Mouse (Mus musculus): ENCODE results near the gene Unc13a. TPM values are rescaled to one million over a fixed set of nuclear protein-coding genes. Genes with fewer than 3 reads are reported as not detected.

The Unc13a gene
- total and polyA plus RNA-seq, 2 experiments from 2014 or later, result 16.2 to 69.0 TPM

DNA sequence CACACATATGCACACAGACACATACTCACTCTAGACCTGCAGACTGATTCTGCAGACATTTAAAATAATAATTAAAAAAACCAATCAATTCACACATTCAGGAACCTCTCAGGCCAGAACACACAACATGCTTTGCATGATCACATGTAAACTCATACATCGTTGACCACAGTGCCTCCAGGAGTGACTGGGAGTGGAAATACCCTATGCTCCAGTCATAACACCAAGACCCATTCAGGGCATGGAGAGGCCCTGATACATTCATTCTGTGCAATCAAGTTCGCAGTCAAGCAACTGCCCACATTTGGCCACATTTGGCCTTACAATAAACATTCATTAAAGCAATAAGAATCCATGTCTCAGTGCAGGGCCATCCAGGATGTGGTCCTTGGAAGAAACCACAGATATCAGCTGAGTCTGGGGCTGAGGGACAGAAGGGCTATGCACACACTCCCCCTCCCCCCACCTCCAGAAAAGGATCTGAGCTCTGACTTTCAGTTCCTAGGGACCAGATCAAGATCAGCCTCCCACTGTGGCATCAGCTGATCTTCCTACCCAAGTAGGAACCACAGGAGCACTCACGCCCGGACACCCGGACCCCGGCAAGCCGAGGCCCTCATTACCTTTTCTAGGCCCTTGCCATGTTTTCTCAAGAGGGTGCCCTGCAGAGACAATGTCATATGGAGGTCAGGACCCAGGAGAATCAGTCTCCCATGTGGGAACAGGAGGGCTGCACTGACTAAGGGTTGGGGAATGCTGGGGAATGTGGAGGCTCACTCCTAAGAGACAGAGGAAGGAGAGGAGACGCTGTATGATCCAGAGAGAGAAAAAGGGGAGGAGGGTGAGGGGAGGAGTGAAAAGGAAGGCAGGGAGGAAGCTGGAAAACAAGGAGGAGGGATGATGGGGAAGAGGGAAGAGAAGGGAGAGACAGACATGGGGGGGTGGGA is 34.1 kb downstream of the Unc13a start:
- ATAC-seq (ENCODE audit: low FRiP score), result no peak
- H3K36me3 ChIP-seq (ENCODE audit: insufficient read depth, low read length), result peaks cover 50% of the 10 kb centered on the region

DNA sequence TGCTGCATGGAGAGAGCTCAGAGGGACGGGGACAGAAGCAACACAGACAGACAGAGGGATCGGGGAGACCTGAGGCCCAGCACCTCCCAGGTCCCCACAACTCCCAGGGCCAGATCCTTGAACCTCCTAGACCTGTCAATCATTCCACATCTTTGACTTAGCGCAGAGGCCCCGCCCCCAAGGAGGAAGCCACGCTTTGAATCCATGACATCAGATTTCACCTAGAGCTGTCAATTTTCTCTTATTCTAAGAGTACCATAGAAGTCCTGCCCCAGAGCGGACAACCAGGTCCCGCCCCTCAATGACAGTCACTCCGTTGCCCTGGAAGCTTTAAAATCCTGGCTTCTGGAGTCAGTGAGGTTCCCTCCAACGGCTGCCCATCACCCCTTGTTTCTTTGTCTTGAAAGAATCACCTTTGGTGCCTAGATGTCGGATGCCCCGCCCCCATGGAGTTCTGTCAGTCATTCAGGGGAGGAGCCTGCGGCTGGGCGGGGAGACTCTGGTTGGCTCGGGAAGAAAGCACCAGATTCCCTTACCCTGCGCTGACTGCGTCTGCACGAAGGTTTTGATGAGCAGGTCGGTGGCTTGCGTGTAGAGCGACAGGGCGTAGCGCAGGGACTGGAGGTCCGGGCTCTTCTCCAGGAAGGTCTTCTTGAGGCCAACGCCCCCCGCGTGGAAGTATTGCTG is 37.4 kb downstream of the Unc13a start:
- TF ChIP-seq CTCF (IDR thresholded peaks at IDR 0.05), result no peak
- Histone ChIP-seq H3K9ac (replicated peaks; ENCODE audit: low read length, poor library complexity, severe bottlenecking) (no peak overlapping the region), H3K36me3 (ENCODE audit: insufficient read depth, low read length) (peaks cover 32% of the 10 kb centered on the region), H3K4me1 (ENCODE audit: insufficient read depth, low read length) (0 out of 2 replicates have a peak, but pooled peaks cover 4% of the 10 kb centered on the region), H3K27ac (ENCODE audit: low read depth, low read length) (0 out of 2 replicates have a peak overlapping the region, but pooled peaks have one; percentile 12), H3K4me2 (ENCODE audit: low read depth, low read length, poor library complexity, severe bottlenecking) (0 out of 2 replicates have a peak overlapping the region, but pooled peaks have one; percentile 3), H3K27me3 (ENCODE audit: insufficient read depth, low read length) (no peaks in the 10 kb centered on the region), H3K4me3 (ENCODE audit: low read depth, low read length) (no peak overlapping the region), H3K9me3 (ENCODE audit: low read length) (no peaks in the 10 kb centered on the region)
- ATAC-seq (ENCODE audit: low FRiP score) (peak; percentile 33; the same call in 1 of the 2 replicates), DNase-seq (ENCODE audit: low spot score) (peak; percentile 50)
- 9% methylated on average over 26 of the region's 26 CpGs for WGBS

More for the DNA sequence above, 34.1 kb downstream of the Unc13a start:
- no peak for DNase-seq (ENCODE audit: low spot score)
- no peak for TF ChIP-seq CTCF (IDR thresholded peaks at IDR 0.05)
- no peaks in the 10 kb centered on the region for H3K4me1 ChIP-seq (ENCODE audit: insufficient read depth, low read length)
- WGBS, result 72% methylated on average over 8 of the region's 8 CpGs
- H3K4me3 ChIP-seq (ENCODE audit: low read depth, low read length), result no peak overlapping the region
- H3K4me2 ChIP-seq (ENCODE audit: low read depth, low read length, poor library complexity, severe bottlenecking), result no peak overlapping the region
- H3K9me3 ChIP-seq (ENCODE audit: low read length), result no peaks in the 10 kb centered on the region
- H3K27ac ChIP-seq (ENCODE audit: low read depth, low read length), result no peak overlapping the region
- H3K27me3 ChIP-seq (ENCODE audit: insufficient read depth, low read length), result no peaks in the 10 kb centered on the region
- H3K9ac ChIP-seq (replicated peaks; ENCODE audit: low read length, poor library complexity, severe bottlenecking), result no peak overlapping the region

GRCm38 (mm10) chr8:71633164-71633563 is 38.4 kb downstream of the Unc13a start:
- Histone ChIP-seq H3K36me3 (ENCODE audit: insufficient read depth, low read length) (peaks cover 23% of the 10 kb centered on the region), H3K4me1 (ENCODE audit: insufficient read depth, low read length) (0 out of 2 replicates have a peak, but pooled peaks cover 9% of the 10 kb centered on the region), H3K27ac (ENCODE audit: low read depth, low read length) (no peak overlapping the region), H3K27me3 (ENCODE audit: insufficient read depth, low read length) (no peaks in the 10 kb centered on the region), H3K4me2 (ENCODE audit: low read depth, low read length, poor library complexity, severe bottlenecking) (no peak overlapping the region), H3K9me3 (ENCODE audit: low read length) (no peaks in the 10 kb centered on the region), H3K4me3 (ENCODE audit: low read depth, low read length) (no peak overlapping the region), H3K9ac (replicated peaks; ENCODE audit: low read length, poor library complexity, severe bottlenecking) (no peak overlapping the region)
- no peak for ATAC-seq (ENCODE audit: low FRiP score)
- DNase-seq (ENCODE audit: low spot score), result no peak
- peak; percentile 51; the same call in 1 of the 2 replicates for TF ChIP-seq CTCF (IDR thresholded peaks at IDR 0.05)
- 17% methylated on average over 17 of the region's 22 CpGs for WGBS

- WGBS, result 45% methylated on average over 2 of the region's 2 CpGs
- ATAC-seq (ENCODE audit: low FRiP score) (no peak), DNase-seq (ENCODE audit: low spot score) (no peak)
- TF ChIP-seq CTCF (IDR thresholded peaks at IDR 0.05), result no peak
- Histone ChIP-seq H3K9ac (replicated peaks; ENCODE audit: low read length, poor library complexity, severe bottlenecking) (no peak overlapping the region), H3K9me3 (ENCODE audit: low read length) (no peaks in the 10 kb centered on the region), H3K4me3 (ENCODE audit: low read depth, low read length) (no peak overlapping the region), H3K36me3 (ENCODE audit: insufficient read depth, low read length) (peaks cover 20% of the 10 kb centered on the region), H3K4me2 (ENCODE audit: low read depth, low read length, poor library complexity, severe bottlenecking) (no peak overlapping the region), H3K27me3 (ENCODE audit: insufficient read depth, low read length) (no peaks in the 10 kb centered on the region), H3K4me1 (ENCODE audit: insufficient read depth, low read length) (0 out of 2 replicates have a peak, but pooled peaks cover 9% of the 10 kb centered on the region), H3K27ac (ENCODE audit: low read depth, low read length) (no peak overlapping the region)
Observed at GRCm38 (mm10) chr8:71631897-71632296, 39.7 kb downstream of the Unc13a start.

GRCm38 (mm10) chr8:71630761-71631160 is 40.8 kb downstream of the Unc13a start:
- H3K27ac ChIP-seq (ENCODE audit: low read depth, low read length), result no peak overlapping the region
- TF ChIP-seq CTCF (IDR thresholded peaks at IDR 0.05), result no peak
- H3K36me3 ChIP-seq (ENCODE audit: insufficient read depth, low read length), result peaks cover 13% of the 10 kb centered on the region
- no peaks in the 10 kb centered on the region for H3K9me3 ChIP-seq (ENCODE audit: low read length)
- no peak overlapping the region for H3K9ac ChIP-seq (replicated peaks; ENCODE audit: low read length, poor library complexity, severe bottlenecking)
- H3K4me3 ChIP-seq (ENCODE audit: low read depth, low read length), result no peak overlapping the region
- H3K27me3 ChIP-seq (ENCODE audit: insufficient read depth, low read length), result no peaks in the 10 kb centered on the region
- DNase-seq (ENCODE audit: low spot score) (no peak), ATAC-seq (ENCODE audit: low FRiP score) (no peak)
- H3K4me1 ChIP-seq (ENCODE audit: insufficient read depth, low read length), result 0 out of 2 replicates have a peak, but pooled peaks cover 9% of the 10 kb centered on the region
- 91% methylated on average over 6 of the region's 6 CpGs for WGBS
- H3K4me2 ChIP-seq (ENCODE audit: low read depth, low read length, poor library complexity, severe bottlenecking), result no peak overlapping the region
